Mouse (Mus musculus) mouse trophoblast stem cell (cell line): ENCODE results near the gene Dnajc8.
"Not testable (repeated sequence)": the region's sequence is repeated elsewhere in the genome, so short reads cannot be mapped to it uniquely, and the experiment has no call there.

Experiments used
- in situ Hi-C, 2 experiments: fragments of 300-500 bp; cut with MseI, MboI; formaldehyde crosslinking; loops; 2 replicates in 1 of 2; 3 replicates in 1 of 2; pipeline ENCODE4 v1.15.1; 2025

The Dnajc8 gene

GRCm38 (mm10) chr4:132567361-132567779 is 32.0 kb downstream of the Dnajc8 start:
- in situ Hi-C loops, result no loop called here

- in situ Hi-C loops, result no loop called here
Measured at GRCm38 (mm10) chr4:132569115-132569514, 33.8 kb downstream of the Dnajc8 start.

GRCm38 (mm10) chr4:132571190-132571589 is 35.8 kb downstream of the Dnajc8 start:
- in situ Hi-C loops, result no loop called here

GRCm38 (mm10) chr4:132573327-132573726 is 38.0 kb downstream of the Dnajc8 start:
- in situ Hi-C loops, result no loop called here

GRCm38 (mm10) chr4:132574809-132575347 is 39.5 kb downstream of the Dnajc8 start:
- in situ Hi-C loops, result no loop called here

GRCm38 (mm10) chr4:132583781-132584180 is 48.4 kb downstream of the Dnajc8 start:
- in situ Hi-C loops, result no loop called here

- in situ Hi-C loops, result no loop called here
Measured at GRCm38 (mm10) chr4:132584975-132585374, 49.6 kb downstream of the Dnajc8 start.

GRCm38 (mm10) chr4:132586282-132586681 is 50.9 kb downstream of the Dnajc8 start:
- in situ Hi-C loops, result no loop called here

GRCm38 (mm10) chr4:132588512-132588911 is 53.2 kb downstream of the Dnajc8 start:
- in situ Hi-C loops, result no loop called here

GRCm38 (mm10) chr4:132590642-132591041 is 55.3 kb downstream of the Dnajc8 start:
- in situ Hi-C loops, result no loop called here

- in situ Hi-C loops, result no loop called here
Measured at GRCm38 (mm10) chr4:132592958-132593357, 57.6 kb downstream of the Dnajc8 start.

- in situ Hi-C loops, result no loop called here
Measured at GRCm38 (mm10) chr4:132594191-132594590, 58.8 kb downstream of the Dnajc8 start.

GRCm38 (mm10) chr4:132598861-132599260 is 63.5 kb downstream of the Dnajc8 start:
- in situ Hi-C loops, result no loop called here

- in situ Hi-C loops, result no loop called here
Measured at GRCm38 (mm10) chr4:132599764-132600163, 64.4 kb downstream of the Dnajc8 start.

GRCm38 (mm10) chr4:132600465-132600864 is 65.1 kb downstream of the Dnajc8 start:
- in situ Hi-C loops, result no loop called here

GRCm38 (mm10) chr4:132601242-132601641 is 65.9 kb downstream of the Dnajc8 start:
- in situ Hi-C loops, result not testable (repeated sequence)
